Mouse (Mus musculus) skeletal muscle tissue, postnatal 0 days (tissue): ENCODE measurements around the gene Col12a1. TPM values are rescaled to one million over a fixed set of nuclear protein-coding genes. Genes with fewer than 3 reads are reported as not detected.

Experiments
- polyA plus RNA-seq: library from polyadenylated mRNA; unstranded; fragments of >200 nt; fragmentation: Nextera tagmentation; extraction: Ambion mirVana; gene quantifications from 2 replicates; pipeline ENCODE4 v1.2.1, GENCODE M21; 2015

Col12a1 gene
- 56.3 and 78.7 TPM in 2 replicates for polyA plus RNA-seq

GRCm38 (mm10) chr9:79718481-79719370, at the start of gene Col12a1:
Gene Col12a1, minus strand, starts transcription at chr9:79718831.

GRCm38 (mm10) chr9:79759385-79760005, 40.9 kb upstream of the Col12a1 start, which contains the start of gene Cox7a2:
Gene Cox7a2, minus strand, starts transcription at chr9:79759878.

Other genes starting within 250 kb of the Col12a1 start
- 1,503 and 1,648 TPM in 2 replicates for gene Cox7a2, start 41.0 kb upstream of the Col12a1 start, polyA plus RNA-seq
- 41.1 and 44.1 TPM in 2 replicates for gene Tmem30a, start 74.7 kb upstream of the Col12a1 start, polyA plus RNA-seq